Mouse (Mus musculus) forebrain, embryonic 12.5 days (tissue): ENCODE measurements at regions not wholly inside any gene's neighbourhood (a gene's known extent, or its start where the extent isn't known, plus 50 kb on each side); places are given as distances from the start of the nearest gene placed in this dataset.

Source experiments
- ATAC-seq: fragments of 200-750 bp; cut with Nextera tagmentation; 2 replicates; pipeline ENCODE4 v1.8.0; 2017; ENCODE audit warnings: moderate TSS enrichment; ENCODE audit not compliant: low FRiP score
- H3K27ac ChIP-seq: fragments of 300-500 bp; sonication (generic); 2 replicates; pipeline ENCODE4 v1.5.1; 2016; ENCODE audit warnings: mild to moderate bottlenecking
- H3K27me3 ChIP-seq: fragments of 300-500 bp; sonication (generic); 2 replicates; pipeline ENCODE4 v1.6.1; 2016; ENCODE audit warnings: mild to moderate bottlenecking
- H3K36me3 ChIP-seq: fragments of 300-500 bp; sonication (generic); replicated peaks from 2 replicates; pipeline ENCODE4 v1.6.1; 2016; ENCODE audit warnings: mild to moderate bottlenecking
- H3K4me1 ChIP-seq: fragments of 300-500 bp; sonication (generic); 2 replicates; pipeline ENCODE4 v1.6.1; 2016
- H3K4me2 ChIP-seq: fragments of 300-500 bp; sonication (generic); 2 replicates; pipeline ENCODE4 v1.6.1; 2016; ENCODE audit warnings: mild to moderate bottlenecking, moderate library complexity
- H3K4me3 ChIP-seq: fragments of 300-500 bp; sonication (generic); replicated peaks from 2 replicates; pipeline ENCODE4 v1.5.1; 2016; ENCODE audit warnings: mild to moderate bottlenecking
- H3K9ac ChIP-seq: fragments of 300-500 bp; sonication (generic); 2 replicates; pipeline ENCODE4 v1.6.1; 2016; ENCODE audit warnings: mild to moderate bottlenecking
- H3K9me3 ChIP-seq: fragments of 300-500 bp; sonication (generic); 2 replicates; pipeline ENCODE4 v1.6.1; 2016
- WGBS: fragments of 180-500 bp; shearing (Covaris S2); methylation state at CpG from one replicate; pipeline ENCODE4 v1.1.7; 2016; 5-methylcytosine and 5-hydroxymethylcytosine counted together

- peaks cover 20% of the 10 kb centered on the region; the same call in 1 of the 2 replicates for H3K4me1 ChIP-seq
- no peaks in the 10 kb centered on the region for H3K36me3 ChIP-seq
- peaks cover 10% of the 10 kb centered on the region; the same call in 1 of the 2 replicates for H3K27me3 ChIP-seq
- H3K9ac ChIP-seq: no peak overlapping the region
- H3K4me3 ChIP-seq: no peak overlapping the region
- 83% methylated on average over 6 of the region's 6 CpGs for WGBS
- no peak for ATAC-seq
- H3K9me3 ChIP-seq: no peaks in the 10 kb centered on the region
- no peak overlapping the region for H3K4me2 ChIP-seq
- no peak overlapping the region for H3K27ac ChIP-seq
Observed at GRCm38 (mm10) chr4:125893139-125893538, 131.2 kb upstream of the Csf3r start.

GRCm38 (mm10) chr4:125897707-125898106, 126.6 kb upstream of the Csf3r start:
- no peak for ATAC-seq
- no peaks in the 10 kb centered on the region for H3K9me3 ChIP-seq
- H3K9ac ChIP-seq: no peak overlapping the region
- no peak overlapping the region for H3K4me2 ChIP-seq
- no peak overlapping the region for H3K4me3 ChIP-seq
- H3K36me3 ChIP-seq: no peaks in the 10 kb centered on the region
- H3K27me3 ChIP-seq: peaks cover 13% of the 10 kb centered on the region; the same call in 1 of the 2 replicates
- no peak overlapping the region for H3K27ac ChIP-seq
- WGBS: 87% methylated on average over 2 of the region's 2 CpGs
- peaks cover 42% of the 10 kb centered on the region for H3K4me1 ChIP-seq

DNA sequence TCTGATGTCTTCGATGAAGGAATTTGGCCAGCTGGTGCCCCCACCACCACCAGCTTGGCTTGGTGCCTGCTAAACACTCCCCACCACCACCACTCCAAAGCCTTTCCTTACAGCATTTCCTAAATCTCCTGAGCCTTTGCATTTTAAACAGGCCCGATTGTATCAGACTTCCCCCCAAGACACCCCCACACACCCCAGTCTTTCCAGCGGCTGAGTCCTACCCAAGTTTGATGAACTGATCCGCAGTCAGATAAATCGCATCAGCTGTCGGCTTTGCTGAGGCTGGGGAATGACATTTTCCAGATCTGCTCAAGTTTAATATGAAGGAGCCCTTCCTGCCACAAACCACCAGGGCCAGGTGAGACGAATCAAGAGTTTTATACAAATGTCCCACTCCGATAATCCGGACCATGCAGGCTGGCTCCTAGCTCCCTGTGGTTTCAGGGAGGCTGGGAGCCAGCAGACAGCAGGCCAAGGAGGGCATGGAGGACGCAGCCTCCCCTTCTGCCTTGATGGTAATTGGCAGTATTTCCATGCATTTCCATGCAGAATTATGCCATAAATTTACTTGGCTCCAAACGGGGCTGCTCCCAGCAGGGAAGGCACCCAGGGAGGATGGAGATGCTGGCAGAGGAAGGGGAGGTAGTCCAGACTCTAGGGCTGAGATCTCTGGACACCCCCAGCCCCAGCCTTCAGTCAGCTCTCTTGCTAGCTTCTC, 125.6 kb upstream of the Csf3r start:
- ATAC-seq: no peak
- Histone ChIP-seq H3K4me1 (peaks cover 42% of the 10 kb centered on the region), H3K4me3 (no peak overlapping the region), H3K9ac (no peak overlapping the region), H3K36me3 (no peaks in the 10 kb centered on the region), H3K27ac (no peak overlapping the region), H3K9me3 (no peaks in the 10 kb centered on the region), H3K27me3 (peaks cover 20% of the 10 kb centered on the region; the same call in 1 of the 2 replicates), H3K4me2 (no peak overlapping the region)
- 64% methylated on average over 11 of the region's 11 CpGs for WGBS

- Histone ChIP-seq H3K9me3 (no peaks in the 10 kb centered on the region), H3K9ac (no peak overlapping the region), H3K4me1 (peaks cover 33% of the 10 kb centered on the region), H3K27ac (no peak overlapping the region), H3K4me2 (no peak overlapping the region), H3K36me3 (no peaks in the 10 kb centered on the region), H3K27me3 (peaks cover 13% of the 10 kb centered on the region; the same call in 1 of the 2 replicates), H3K4me3 (no peak overlapping the region)
- 60% methylated on average over 10 of the region's 10 CpGs for WGBS
- ATAC-seq: no peak
Observed at GRCm38 (mm10) chr4:125901546-125902276, 122.6 kb upstream of the Csf3r start.

DNA sequence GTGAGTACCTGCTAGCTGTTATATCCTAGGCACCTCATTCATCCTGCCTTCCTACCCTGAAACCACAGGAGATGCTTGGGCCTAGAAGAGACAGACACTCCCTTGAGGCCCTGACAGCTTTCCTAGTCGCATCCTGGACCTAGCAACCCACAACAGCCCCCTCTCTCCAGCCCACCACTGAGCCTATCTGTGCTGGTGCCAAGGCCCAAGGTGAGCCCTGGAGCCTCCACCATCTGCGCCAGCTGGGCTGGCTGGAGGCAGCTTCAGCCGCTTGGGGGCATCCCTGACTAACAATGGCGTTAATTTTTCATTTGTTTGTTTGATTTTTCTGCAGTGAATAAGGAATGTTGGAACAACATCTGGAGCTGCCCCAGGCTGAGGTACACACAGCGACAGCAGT, 118.1 kb upstream of the Csf3r start:
- Histone ChIP-seq H3K4me2 (no peak overlapping the region), H3K4me1 (peaks cover 4% of the 10 kb centered on the region), H3K4me3 (no peak overlapping the region), H3K27ac (no peak overlapping the region), H3K36me3 (no peaks in the 10 kb centered on the region), H3K27me3 (peaks cover 13% of the 10 kb centered on the region), H3K9me3 (no peaks in the 10 kb centered on the region), H3K9ac (no peak overlapping the region)
- ATAC-seq: no peak
- 81% methylated on average over 5 of the region's 5 CpGs for WGBS

GRCm38 (mm10) chr4:125908901-125909300, 115.4 kb upstream of the Csf3r start:
- 92% methylated on average over 8 of the region's 8 CpGs for WGBS
- no peak for ATAC-seq

DNA sequence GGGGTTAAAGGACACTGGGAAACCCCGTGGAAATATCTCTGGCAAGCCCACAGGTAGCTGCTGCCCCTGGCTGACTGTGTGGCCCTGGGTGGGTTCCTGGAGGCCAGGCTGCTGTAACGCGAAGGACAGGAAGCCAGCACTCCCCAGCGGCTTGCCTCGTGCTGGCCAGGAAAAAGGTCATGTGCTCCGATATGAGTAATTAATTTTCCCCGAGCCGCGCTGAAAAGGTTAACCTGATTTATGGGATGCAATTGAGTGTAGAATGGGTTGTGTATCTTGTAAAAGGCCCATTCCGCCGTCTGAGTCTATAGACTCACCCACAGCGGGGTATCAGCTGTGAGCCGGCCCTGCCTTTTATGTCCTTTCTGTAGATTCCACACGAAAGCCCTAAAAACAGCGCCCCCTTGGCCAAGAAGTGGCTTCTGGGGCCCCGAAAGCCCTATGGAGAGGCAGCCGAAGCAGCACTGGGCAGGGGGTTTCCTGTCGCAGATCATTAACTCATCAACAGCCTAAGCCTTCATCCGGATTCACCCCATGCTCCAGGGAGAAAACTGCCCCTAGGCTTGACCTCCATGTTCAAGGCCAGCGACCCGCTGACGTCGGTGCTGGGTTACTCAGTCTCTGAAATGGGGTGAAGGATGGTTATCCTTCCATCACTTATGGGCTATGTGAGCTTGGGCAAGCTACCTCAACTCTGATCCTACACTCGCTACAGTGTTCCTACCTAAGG, 112.6 kb upstream of the Csf3r start:
- H3K27me3 ChIP-seq: peaks cover 48% of the 10 kb centered on the region

More at GRCm38 (mm10) chr4:125908901-125909300, 115.4 kb upstream of the Csf3r start:
- Histone ChIP-seq H3K9ac (no peak overlapping the region), H3K27me3 (peaks cover 27% of the 10 kb centered on the region), H3K4me2 (no peak overlapping the region), H3K27ac (no peak overlapping the region), H3K4me3 (no peak overlapping the region), H3K9me3 (no peaks in the 10 kb centered on the region), H3K36me3 (no peaks in the 10 kb centered on the region), H3K4me1 (peaks cover 12% of the 10 kb centered on the region)

DNA sequence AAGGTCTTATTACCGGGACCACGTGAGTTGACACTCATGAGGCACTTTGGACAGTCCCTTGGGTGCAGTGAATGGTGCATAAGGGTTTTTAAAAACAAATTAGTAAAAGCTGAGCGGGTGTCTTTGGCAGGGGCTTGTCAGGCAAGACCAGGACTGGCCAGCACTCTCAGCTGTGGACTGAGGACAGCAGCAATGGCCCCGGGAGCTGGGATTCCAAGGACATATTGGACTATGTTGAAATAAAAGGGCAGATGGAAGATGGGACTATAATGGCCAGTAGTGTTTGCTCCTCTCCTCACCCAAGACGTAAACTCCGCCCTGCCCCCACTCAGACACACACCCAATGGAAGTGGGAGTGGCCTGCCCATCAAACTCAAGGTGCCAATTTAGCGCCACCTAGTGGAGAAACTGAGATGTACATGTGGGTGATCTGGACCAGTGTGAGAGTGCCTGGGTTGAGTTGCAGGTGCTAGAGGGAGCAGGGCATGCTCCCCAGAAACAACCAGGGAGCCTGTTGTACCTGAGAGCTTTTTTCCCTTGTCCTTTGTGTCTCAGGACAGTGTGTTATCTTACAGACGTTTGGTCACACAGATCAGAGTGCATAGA, 111.8 kb upstream of the Csf3r start:
- peaks cover 55% of the 10 kb centered on the region for H3K27me3 ChIP-seq
- ATAC-seq: peak; percentile 52
- H3K36me3 ChIP-seq: no peaks in the 10 kb centered on the region
- H3K9me3 ChIP-seq: no peaks in the 10 kb centered on the region
- 19% methylated on average over 8 of the region's 8 CpGs for WGBS
- no peak overlapping the region for H3K4me3 ChIP-seq
- H3K4me2 ChIP-seq: no peak overlapping the region
- peaks cover 20% of the 10 kb centered on the region for H3K4me1 ChIP-seq
- no peak overlapping the region for H3K27ac ChIP-seq
- no peak overlapping the region for H3K9ac ChIP-seq

More for the DNA sequence above, 112.6 kb upstream of the Csf3r start:
- no peaks in the 10 kb centered on the region for H3K36me3 ChIP-seq
- H3K4me2 ChIP-seq: no peak overlapping the region
- no peak overlapping the region for H3K4me3 ChIP-seq
- peaks cover 12% of the 10 kb centered on the region for H3K4me1 ChIP-seq
- H3K9ac ChIP-seq: no peak overlapping the region
- ATAC-seq: no peak
- H3K27ac ChIP-seq: no peak overlapping the region
- WGBS: 20% methylated on average over 24 of the region's 24 CpGs
- no peaks in the 10 kb centered on the region for H3K9me3 ChIP-seq

DNA sequence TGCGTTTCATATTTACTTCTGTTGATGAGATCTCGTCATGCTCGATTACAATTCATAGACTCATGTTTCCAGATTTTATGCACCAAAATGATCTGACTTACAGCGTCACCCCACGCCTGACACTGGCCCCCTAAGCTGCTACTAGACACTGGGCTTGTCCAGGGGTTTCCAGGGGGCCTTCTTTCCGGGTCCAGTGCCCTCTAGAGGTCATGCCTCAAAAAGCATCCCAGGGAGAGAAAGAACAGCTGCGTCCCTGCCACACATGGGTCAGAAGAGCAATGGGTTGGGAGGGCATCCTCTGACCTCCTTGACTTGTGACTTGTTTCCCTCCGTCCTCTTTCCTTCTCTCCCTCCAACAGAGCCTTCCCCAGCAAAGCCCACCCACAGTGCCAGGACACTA, 109.2 kb upstream of the Csf3r start:
- ATAC-seq: no peak
- Histone ChIP-seq H3K27me3 (peaks cover 66% of the 10 kb centered on the region), H3K4me1 (peaks cover 30% of the 10 kb centered on the region)

DNA sequence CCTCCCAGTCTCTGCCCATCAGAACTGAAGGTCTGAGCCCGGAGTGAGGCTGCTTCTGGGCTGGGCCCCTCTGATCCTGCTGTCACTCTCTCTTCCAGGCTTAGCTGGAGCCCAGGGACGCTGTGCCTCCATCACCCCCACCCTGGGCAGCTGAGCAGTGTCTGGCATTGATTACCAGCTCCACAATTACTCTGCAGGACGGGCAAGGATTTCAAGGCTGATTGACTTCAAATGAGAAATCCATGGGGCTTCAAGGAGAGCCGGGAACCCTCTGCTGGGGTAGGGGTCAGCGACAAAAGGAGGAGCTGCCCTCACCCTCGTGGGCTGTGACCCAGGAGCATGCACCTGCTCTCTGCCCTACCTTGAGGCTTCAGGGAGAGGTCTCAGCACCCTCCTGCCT, 107.1 kb upstream of the Csf3r start:
- Histone ChIP-seq H3K9me3 (no peaks in the 10 kb centered on the region), H3K27me3 (peaks cover 67% of the 10 kb centered on the region), H3K4me1 (peaks cover 36% of the 10 kb centered on the region), H3K36me3 (no peaks in the 10 kb centered on the region), H3K4me3 (no peak overlapping the region), H3K27ac (no peak overlapping the region), H3K4me2 (no peak overlapping the region), H3K9ac (no peak overlapping the region)
- WGBS: 4% methylated on average over 6 of the region's 6 CpGs
- no peak for ATAC-seq

More for the DNA sequence above, 109.2 kb upstream of the Csf3r start:
- WGBS: 34% methylated on average over 8 of the region's 8 CpGs
- Histone ChIP-seq H3K36me3 (no peaks in the 10 kb centered on the region), H3K9ac (no peak overlapping the region), H3K9me3 (no peaks in the 10 kb centered on the region), H3K4me2 (no peak overlapping the region), H3K4me3 (no peak overlapping the region), H3K27ac (no peak overlapping the region)

DNA sequence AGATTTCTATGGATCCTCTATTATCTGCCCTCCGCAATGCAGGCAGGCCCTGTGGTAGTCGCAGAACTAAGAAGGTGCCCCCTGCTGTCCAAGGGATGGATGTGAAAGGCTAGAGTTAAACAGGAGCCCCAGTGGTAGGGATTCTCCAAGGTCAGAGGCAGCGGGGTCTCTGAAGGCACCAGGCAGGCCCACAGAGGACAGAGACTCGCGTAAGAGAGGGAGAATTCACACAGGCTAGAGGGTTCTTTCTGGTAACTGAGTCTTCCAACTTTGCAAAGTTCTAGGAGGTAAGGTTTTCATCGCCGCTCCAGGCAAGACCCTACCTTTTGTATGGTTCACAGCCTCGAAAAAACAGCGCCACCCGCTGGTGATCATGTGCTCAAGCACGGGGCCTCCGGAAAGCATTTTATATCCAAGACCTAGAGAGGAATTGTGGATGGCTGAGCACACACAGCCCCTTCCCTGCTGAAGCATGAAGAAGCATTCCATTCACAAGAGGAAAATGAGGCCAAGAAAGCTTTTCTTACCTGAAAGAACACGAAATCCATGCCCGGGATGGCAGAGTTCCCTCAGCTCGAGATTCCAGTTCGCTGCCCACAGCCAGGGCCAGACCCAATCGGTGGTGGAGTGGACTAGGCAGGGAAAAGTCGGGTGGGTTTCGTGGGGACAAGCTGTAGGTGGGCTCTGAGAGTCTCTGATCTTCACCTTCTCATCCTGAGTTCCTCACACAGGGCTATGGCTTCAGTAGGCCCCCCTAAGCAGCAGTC, 102.6 kb upstream of the Csf3r start:
- WGBS: 4% methylated on average over 19 of the region's 19 CpGs
- Histone ChIP-seq H3K4me2 (peak overlapping the region; percentile 44), H3K4me3 (0 out of 2 replicates have a peak overlapping the region, but pooled peaks have one; percentile 8), H3K27me3 (peaks cover 46% of the 10 kb centered on the region), H3K9ac (peak overlapping the region; percentile 25; the same call in 1 of the 2 replicates), H3K9me3 (no peaks in the 10 kb centered on the region), H3K36me3 (no peaks in the 10 kb centered on the region), H3K4me1 (peaks cover 55% of the 10 kb centered on the region), H3K27ac (peak overlapping the region; percentile 22)
- ATAC-seq: peak; percentile 63; the same call in 1 of the 2 replicates
